Mouse (Mus musculus): Measurements from ENCODE around the gene Fam221a. TPM values are rescaled to one million over a fixed set of nuclear protein-coding genes. Genes with fewer than 3 reads are reported as not detected.
A peak's percentile ranks its signal among the peaks of the same experiment; 100 is the strongest.

The Fam221a gene
- polyA plus RNA-seq (2016; fragmentation: Nextera tagmentation; extraction: Ambion mirVana) = 5.1 and 6.1 TPM in 2 replicates

DNA sequence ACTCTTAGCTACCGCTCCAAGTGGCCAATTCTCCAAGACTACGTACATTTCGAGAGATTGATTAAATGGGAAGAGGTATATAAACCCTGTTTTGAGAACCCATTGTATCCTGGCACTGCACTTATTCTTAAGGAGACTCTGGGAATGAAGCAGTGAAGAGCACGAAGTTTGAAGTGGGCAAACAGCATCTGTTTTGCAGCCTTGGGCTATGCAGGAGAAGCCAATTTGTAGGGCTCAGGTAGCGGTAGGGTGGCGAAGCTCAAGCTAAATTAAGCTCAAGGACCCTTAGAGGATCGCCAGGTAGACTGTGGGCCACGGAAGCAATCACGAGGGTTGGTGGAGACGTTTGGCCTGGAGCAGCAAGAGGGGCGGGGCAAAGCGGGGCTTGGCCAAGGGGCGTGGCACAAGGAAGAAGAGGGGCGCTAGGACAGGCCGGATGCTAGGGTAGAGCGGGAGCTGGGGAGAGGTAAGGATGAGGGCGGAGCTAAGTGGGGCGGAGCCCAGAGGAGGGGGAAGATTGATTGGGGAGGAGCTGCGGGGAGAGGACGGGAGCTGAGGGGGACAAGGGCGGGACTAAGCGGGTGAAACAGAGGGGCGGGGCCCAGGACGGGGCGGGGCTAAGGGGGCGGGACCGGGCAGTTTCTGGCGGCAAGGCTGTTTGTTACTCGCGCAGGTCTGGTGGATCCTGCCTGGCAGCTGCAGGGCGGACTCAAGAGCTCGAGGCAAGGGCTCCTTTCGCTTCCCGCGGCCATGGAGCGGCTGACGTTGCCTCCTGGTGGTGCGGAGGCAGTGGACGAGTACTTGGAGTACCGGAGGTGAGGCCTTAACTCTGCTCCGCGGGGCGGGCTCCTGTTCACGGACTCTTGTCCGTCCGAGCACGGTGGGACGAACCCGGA lies at the start of gene Fam221a:
TSS of gene Fam221a (plus strand) at position 581 of the 896 bp plus-strand sequence.
- Histone ChIP-seq H3K9me3 (replicated peaks) (no peaks in the 10 kb centered on the region), H3K9ac (peak within 1 kb of the TSS; percentile 67), H3K36me3 (no peaks in the 10 kb centered on the region), H3K27me3 (no peaks in the 10 kb centered on the region), H3K27ac (no peak within 1 kb of the TSS), H3K4me2 (replicated peaks) (peak within 1 kb of the TSS; percentile 85), H3K4me1 (peaks cover 6% of the 10 kb centered on the region), H3K4me3 (peak within 1 kb of the TSS; percentile 57)
- peak; percentile 97 for ATAC-seq (ENCODE audit: low FRiP score)
- 4% methylated on average over 41 of the region's 49 CpGs for WGBS

GRCm38 (mm10) chr6:49318966-49319594 lies 48.5 kb upstream of the Fam221a start, which contains the start of gene Ccdc126:
Gene Ccdc126 (plus strand): TSS chr6:49319274.
- peak; percentile 100 for ATAC-seq (ENCODE audit: low FRiP score)
- peak within 1 kb of the TSS; percentile 72 for H3K9ac ChIP-seq
- H3K4me3 ChIP-seq = peak within 1 kb of the TSS; percentile 66
- no peaks in the 10 kb centered on the region for H3K36me3 ChIP-seq
- H3K27ac ChIP-seq = peak within 1 kb of the TSS; percentile 87
- peak within 1 kb of the TSS; percentile 53 for H3K4me2 ChIP-seq (replicated peaks)
- under 1% methylated on average over 46 of the region's 47 CpGs for WGBS
- H3K4me1 ChIP-seq = peaks cover 6% of the 10 kb centered on the region; the same call in 1 of the 2 replicates
- H3K9me3 ChIP-seq (replicated peaks) = no peaks in the 10 kb centered on the region
- no peaks in the 10 kb centered on the region for H3K27me3 ChIP-seq

DNA sequence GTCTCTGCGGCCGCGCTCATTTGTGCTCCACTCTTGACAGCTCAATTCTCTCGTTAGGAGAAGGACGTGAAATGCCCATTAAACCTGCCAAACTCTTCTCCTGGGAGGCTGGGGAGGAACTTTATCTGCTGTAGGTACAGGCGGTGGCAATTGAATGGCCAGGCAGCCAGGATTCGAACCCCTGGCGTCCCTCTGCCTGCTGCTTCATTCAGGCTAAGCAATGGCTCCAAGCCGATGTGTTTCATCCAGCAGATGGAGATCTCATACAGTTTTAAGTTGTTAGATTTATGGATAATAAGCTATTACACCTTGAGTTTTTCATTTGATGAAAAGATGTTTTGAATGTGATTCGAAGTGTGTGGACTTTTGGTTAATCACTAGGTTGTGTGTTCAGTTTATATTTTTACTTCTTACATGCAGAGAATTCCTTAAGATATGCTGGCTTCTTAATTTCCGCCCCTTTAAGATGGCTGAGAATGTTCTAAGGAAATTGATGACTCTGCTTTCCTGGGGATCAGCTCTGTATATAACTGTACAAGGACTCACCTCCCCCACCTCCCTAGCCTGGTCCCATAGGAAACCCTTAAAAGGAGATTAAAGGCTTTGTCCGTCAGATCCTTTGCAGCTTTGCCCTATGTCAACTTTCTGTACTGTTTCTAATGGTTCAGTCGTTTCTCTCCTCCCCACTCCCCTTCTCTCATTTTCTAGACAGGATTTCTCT lies 47.8 kb upstream of the Fam221a start:
- Histone ChIP-seq H3K9ac (peak overlapping the region; percentile 72), H3K27me3 (no peaks in the 10 kb centered on the region), H3K4me2 (replicated peaks) (peak overlapping the region; percentile 53), H3K36me3 (no peaks in the 10 kb centered on the region), H3K9me3 (replicated peaks) (no peaks in the 10 kb centered on the region), H3K4me3 (peak overlapping the region; percentile 66), H3K4me1 (peaks cover 6% of the 10 kb centered on the region; the same call in 1 of the 2 replicates), H3K27ac (peak overlapping the region; percentile 87)
- 17% methylated on average over 13 of the region's 13 CpGs for WGBS
- no peak for ATAC-seq (ENCODE audit: low FRiP score)

DNA sequence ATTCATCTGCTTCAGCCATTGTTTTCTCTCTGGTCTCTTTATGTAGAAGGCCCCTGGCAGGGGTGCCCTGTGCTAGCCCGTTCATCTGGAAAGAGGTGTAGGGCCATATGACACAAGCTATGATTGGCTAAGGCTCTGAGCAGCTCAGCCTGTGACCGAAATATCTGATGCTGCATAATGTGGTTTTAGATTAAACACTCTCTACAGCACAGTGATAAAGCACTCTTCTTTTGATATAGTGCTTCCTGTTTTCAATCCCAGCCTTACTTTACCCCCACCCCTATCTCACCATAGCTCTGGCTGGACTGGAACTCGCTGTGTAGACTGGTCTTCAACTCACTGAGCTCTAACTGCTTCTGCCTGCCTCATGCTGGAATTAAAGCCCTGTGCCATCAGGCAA lies 46.2 kb upstream of the Fam221a start:
- H3K4me1 ChIP-seq = peaks cover 6% of the 10 kb centered on the region; the same call in 1 of the 2 replicates
- no peak overlapping the region for H3K27ac ChIP-seq
- WGBS = 86% methylated on average over 3 of the region's 3 CpGs
- no peak overlapping the region for H3K4me3 ChIP-seq
- no peaks in the 10 kb centered on the region for H3K36me3 ChIP-seq
- H3K4me2 ChIP-seq (replicated peaks) = no peak overlapping the region
- no peaks in the 10 kb centered on the region for H3K27me3 ChIP-seq
- H3K9ac ChIP-seq = no peak overlapping the region
- no peaks in the 10 kb centered on the region for H3K9me3 ChIP-seq (replicated peaks)
- no peak for ATAC-seq (ENCODE audit: low FRiP score)

DNA sequence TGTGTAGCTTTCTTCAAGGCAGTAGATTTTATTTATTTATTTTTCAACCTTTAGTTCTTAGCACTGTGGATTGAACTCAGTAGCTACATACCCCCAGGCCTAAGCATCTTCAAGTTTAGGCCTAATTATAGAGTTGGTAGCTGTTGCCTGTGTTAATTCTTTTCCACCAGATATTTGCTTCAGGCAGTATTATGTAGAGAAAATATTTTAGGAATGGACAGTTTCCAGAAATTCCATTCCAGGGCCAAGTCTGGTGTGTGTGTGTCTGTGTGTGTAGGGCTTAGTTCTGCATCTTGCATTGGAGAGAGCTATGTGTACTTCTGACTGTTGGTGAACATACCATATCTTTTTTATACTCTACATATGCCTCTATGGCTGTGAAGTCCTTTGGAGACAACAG lies 45.5 kb upstream of the Fam221a start:
- Histone ChIP-seq H3K4me3 (no peak overlapping the region), H3K4me1 (peaks cover 6% of the 10 kb centered on the region; the same call in 1 of the 2 replicates), H3K27me3 (no peaks in the 10 kb centered on the region), H3K9ac (no peak overlapping the region), H3K36me3 (no peaks in the 10 kb centered on the region), H3K27ac (no peak overlapping the region), H3K4me2 (replicated peaks) (no peak overlapping the region), H3K9me3 (replicated peaks) (no peaks in the 10 kb centered on the region)
- ATAC-seq (ENCODE audit: low FRiP score) = no peak

- H3K9me3 ChIP-seq (replicated peaks) = no peaks in the 10 kb centered on the region
- 84% methylated on average over 2 of the region's 2 CpGs for WGBS
- no peak overlapping the region for H3K4me3 ChIP-seq
- no peaks in the 10 kb centered on the region for H3K36me3 ChIP-seq
- no peak overlapping the region for H3K9ac ChIP-seq
- H3K4me2 ChIP-seq (replicated peaks) = no peak overlapping the region
- no peak overlapping the region for H3K27ac ChIP-seq
- no peak for ATAC-seq (ENCODE audit: low FRiP score)
- no peaks in the 10 kb centered on the region for H3K27me3 ChIP-seq
- H3K4me1 ChIP-seq = peaks cover 6% of the 10 kb centered on the region; the same call in 1 of the 2 replicates
Observed at GRCm38 (mm10) chr6:49322986-49323385, 44.6 kb upstream of the Fam221a start.

DNA sequence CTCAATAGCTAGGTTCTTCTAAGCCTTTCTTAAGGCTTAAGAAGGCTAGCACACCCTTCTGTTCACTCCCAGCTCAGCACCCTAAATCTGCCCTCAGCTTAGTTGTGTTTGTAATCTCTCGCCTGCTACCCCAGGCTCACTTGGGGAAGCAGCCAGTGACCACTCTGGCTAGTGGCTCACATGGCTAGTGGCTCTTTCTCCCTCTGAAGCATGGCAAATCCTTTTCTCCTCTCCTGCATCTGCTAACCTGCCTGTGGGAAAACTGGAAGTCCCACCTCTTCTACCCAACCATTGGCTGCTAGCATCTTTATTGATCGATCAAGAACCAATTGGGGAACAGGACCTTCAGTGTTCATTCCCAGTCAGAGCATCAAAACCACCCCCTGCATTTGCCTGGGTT lies 43.0 kb upstream of the Fam221a start:
- WGBS = 63% methylated on average over 2 of the region's 2 CpGs
- no peaks in the 10 kb centered on the region for H3K9me3 ChIP-seq (replicated peaks)
- peaks cover 6% of the 10 kb centered on the region; the same call in 1 of the 2 replicates for H3K4me1 ChIP-seq
- H3K36me3 ChIP-seq = no peaks in the 10 kb centered on the region
- no peak overlapping the region for H3K27ac ChIP-seq
- no peak overlapping the region for H3K4me2 ChIP-seq (replicated peaks)
- no peak overlapping the region for H3K4me3 ChIP-seq
- ATAC-seq (ENCODE audit: low FRiP score) = no peak
- H3K9ac ChIP-seq = no peak overlapping the region
- H3K27me3 ChIP-seq = no peaks in the 10 kb centered on the region

- H3K9me3 ChIP-seq (replicated peaks) = no peaks in the 10 kb centered on the region
- no peak overlapping the region for H3K4me2 ChIP-seq (replicated peaks)
- WGBS = 76% methylated on average over 1 of the region's 1 CpGs
- no peaks in the 10 kb centered on the region for H3K36me3 ChIP-seq
- no peaks in the 10 kb centered on the region for H3K27me3 ChIP-seq
- ATAC-seq (ENCODE audit: low FRiP score) = no peak
- no peak overlapping the region for H3K4me3 ChIP-seq
- 0 out of 2 replicates have a peak, but pooled peaks cover under 1% of the 10 kb centered on the region for H3K4me1 ChIP-seq
- H3K9ac ChIP-seq = no peak overlapping the region
- H3K27ac ChIP-seq = no peak overlapping the region
Observed at GRCm38 (mm10) chr6:49325294-49325693, 42.2 kb upstream of the Fam221a start.

DNA sequence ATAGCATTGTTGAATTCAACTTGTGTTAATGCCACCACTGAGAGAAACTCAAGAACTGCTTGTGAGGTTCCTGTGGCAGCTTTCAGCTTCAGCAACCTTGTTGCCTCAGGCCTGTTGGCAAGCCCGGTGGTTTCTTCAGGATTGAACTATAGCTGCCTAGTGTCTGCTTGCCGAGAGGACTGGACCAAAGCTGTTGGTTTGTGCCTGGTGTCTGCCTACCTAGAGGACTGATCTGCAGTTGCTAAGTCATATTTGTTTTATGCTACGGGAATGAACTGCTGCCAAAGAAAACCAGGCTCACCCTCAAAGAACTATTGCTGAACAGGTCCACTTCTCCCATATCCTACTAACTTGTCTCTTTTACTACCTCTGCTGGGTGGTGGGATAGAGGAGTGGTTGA lies 40.7 kb upstream of the Fam221a start:
- Histone ChIP-seq H3K36me3 (no peaks in the 10 kb centered on the region), H3K27ac (no peak overlapping the region), H3K4me3 (no peak overlapping the region), H3K9me3 (replicated peaks) (no peaks in the 10 kb centered on the region), H3K27me3 (no peaks in the 10 kb centered on the region), H3K4me1 (no peaks in the 10 kb centered on the region), H3K4me2 (replicated peaks) (no peak overlapping the region), H3K9ac (no peak overlapping the region)
- ATAC-seq (ENCODE audit: low FRiP score) = no peak
- 87% methylated on average over 3 of the region's 3 CpGs for whole genome bisulfite sequencing

GRCm38 (mm10) chr6:49331369-49332059 lies 36.0 kb upstream of the Fam221a start:
- WGBS = 78% methylated on average over 5 of the region's 5 CpGs
- Histone ChIP-seq H3K4me2 (replicated peaks) (no peak overlapping the region), H3K4me1 (no peaks in the 10 kb centered on the region)

GRCm38 (mm10) chr6:49332060-49332370 lies 35.5 kb upstream of the Fam221a start:
- no peak overlapping the region for H3K4me3 ChIP-seq
- H3K4me1 ChIP-seq = no peaks in the 10 kb centered on the region
- H3K9me3 ChIP-seq (replicated peaks) = no peaks in the 10 kb centered on the region
- ATAC-seq (ENCODE audit: low FRiP score) = no peak
- 78% methylated on average over 13 of the region's 13 CpGs for WGBS
- H3K27me3 ChIP-seq = no peaks in the 10 kb centered on the region
- no peak overlapping the region for H3K9ac ChIP-seq
- H3K4me2 ChIP-seq (replicated peaks) = no peak overlapping the region
- H3K27ac ChIP-seq = no peak overlapping the region
- H3K36me3 ChIP-seq = no peaks in the 10 kb centered on the region

More at GRCm38 (mm10) chr6:49331369-49332059, 36.0 kb upstream of the Fam221a start:
- Histone ChIP-seq H3K9ac (no peak overlapping the region), H3K27me3 (no peaks in the 10 kb centered on the region), H3K36me3 (no peaks in the 10 kb centered on the region), H3K4me3 (no peak overlapping the region), H3K9me3 (replicated peaks) (no peaks in the 10 kb centered on the region), H3K27ac (no peak overlapping the region)
- no peak for ATAC-seq (ENCODE audit: low FRiP score)
